Mouse (Mus musculus) midbrain, postnatal 0 days (tissue): ENCODE data around the gene Ccr4. TPM values are rescaled to one million over a fixed set of nuclear protein-coding genes. Genes with fewer than 3 reads are reported as not detected.

Source experiments
- ATAC-seq: fragments of 200-750 bp; cut with Nextera tagmentation; 2 replicates; pipeline ENCODE4 v1.8.0; 2017; ENCODE audit warnings: moderate number of reproducible peaks, mild to moderate bottlenecking, moderate TSS enrichment, moderate library complexity; ENCODE audit not compliant: low FRiP score
- DNase-seq: peaks from one replicate; pipeline ENCODE4 v3.0.0-alpha.2; 2015; ENCODE audit warnings: low spot score
- H3K27ac ChIP-seq: fragments of 300-500 bp; sonication (generic); 2 replicates; pipeline ENCODE4 v1.5.1; 2014; ENCODE audit warnings: low read depth, mild to moderate bottlenecking, low read length, mixed read lengths
- H3K27me3 ChIP-seq: fragments of 300-500 bp; sonication (generic); 2 replicates; pipeline ENCODE4 v1.6.1; 2014; ENCODE audit warnings: low read length, control low read depth, mixed read lengths; ENCODE audit not compliant: insufficient read depth
- H3K36me3 ChIP-seq: fragments of 300-500 bp; sonication (generic); 2 replicates; pipeline ENCODE4 v1.6.1; 2014; ENCODE audit warnings: low read length, control low read depth, mixed read lengths; ENCODE audit not compliant: insufficient read depth
- H3K4me1 ChIP-seq: fragments of 300-500 bp; sonication (generic); 2 replicates; pipeline ENCODE4 v1.6.1; 2014; ENCODE audit warnings: mild to moderate bottlenecking, control low read depth, antibody characterized with exemption, low read length, mixed read lengths; ENCODE audit not compliant: insufficient read depth
- H3K4me2 ChIP-seq: fragments of 300-500 bp; sonication (generic); 2 replicates; pipeline ENCODE4 v1.6.1; 2014; ENCODE audit warnings: low read depth, mild to moderate bottlenecking, low read length, mixed read lengths; ENCODE audit not compliant: poor library complexity, severe bottlenecking
- H3K4me3 ChIP-seq: fragments of 300-500 bp; sonication (generic); 2 replicates; pipeline ENCODE4 v1.5.1; 2014; ENCODE audit warnings: low read depth, mild to moderate bottlenecking, low read length, moderate library complexity
- H3K9ac ChIP-seq: fragments of 300-500 bp; sonication (generic); replicated peaks from 2 replicates; pipeline ENCODE4 v1.6.1; 2014; ENCODE audit warnings: mild to moderate bottlenecking, low read length, moderate library complexity, mixed read lengths; ENCODE audit not compliant: poor library complexity, severe bottlenecking
- H3K9me3 ChIP-seq: fragments of 300-500 bp; sonication (generic); 2 replicates; pipeline ENCODE4 v1.6.1; 2016; ENCODE audit warnings: low read length, control low read depth
- CTCF ChIP-seq: IDR thresholded peaks from 2 replicates; pipeline ENCODE4 v1.5.1; 2016; ENCODE audit warnings: antibody characterized with exemption, mild to moderate bottlenecking
- whole genome bisulfite sequencing: fragments of 180-500 bp; shearing (Covaris S2); extraction: QIAGEN DNeasy Blood & Tissue Kit; methylation state at CpG from one replicate; pipeline ENCODE4 v1.1.7; 2014; 5-methylcytosine and 5-hydroxymethylcytosine counted together
- polyA plus RNA-seq: library from polyadenylated mRNA; unstranded; fragments of >200 nt; fragmentation: Nextera tagmentation; extraction: Ambion mirVana; gene quantifications from 2 replicates; pipeline ENCODE4 v1.2.1, GENCODE M21; 2015
- total RNA-seq: library from RNA; depleted of rRNA; stranded (reverse); fragments of >200 nt; gene quantifications from 2 replicates; pipeline ENCODE4 v1.2.3, GENCODE M21; 2014

Ccr4 gene
- total and polyA plus RNA-seq, 2 experiments from 2014 or later: not detected

- no peaks in the 10 kb centered on the region for H3K9me3 ChIP-seq
- WGBS: 87% methylated on average over 4 of the region's 4 CpGs
- TF ChIP-seq CTCF: no peak
- no peaks in the 10 kb centered on the region for H3K27me3 ChIP-seq
- no peak overlapping the region for H3K27ac ChIP-seq
- DNase-seq (no peak), ATAC-seq (no peak)
- no peaks in the 10 kb centered on the region for H3K4me1 ChIP-seq
- no peak overlapping the region for H3K9ac ChIP-seq
- H3K4me3 ChIP-seq: no peak overlapping the region
- no peaks in the 10 kb centered on the region for H3K36me3 ChIP-seq
- H3K4me2 ChIP-seq: no peak overlapping the region
Observed at GRCm38 (mm10) chr9:114506564-114506963, 1.8 kb upstream of the Ccr4 start.

GRCm38 (mm10) chr9:114502711-114503427 lies 1.8 kb downstream of the Ccr4 start:
- 70% methylated on average over 15 of the region's 15 CpGs for WGBS
- Histone ChIP-seq H3K36me3 (no peaks in the 10 kb centered on the region), H3K4me3 (no peak overlapping the region), H3K9me3 (no peaks in the 10 kb centered on the region), H3K27ac (no peak overlapping the region), H3K4me1 (no peaks in the 10 kb centered on the region), H3K27me3 (no peaks in the 10 kb centered on the region), H3K4me2 (no peak overlapping the region), H3K9ac (no peak overlapping the region)
- no peak for ATAC-seq
- no peak for DNase-seq
- no peak for TF ChIP-seq CTCF

- Histone ChIP-seq H3K27me3 (no peaks in the 10 kb centered on the region), H3K36me3 (no peaks in the 10 kb centered on the region), H3K4me2 (no peak overlapping the region), H3K4me1 (no peaks in the 10 kb centered on the region), H3K9me3 (no peaks in the 10 kb centered on the region), H3K4me3 (no peak overlapping the region), H3K9ac (no peak overlapping the region), H3K27ac (no peak overlapping the region)
- no peak for ATAC-seq
- no peak for TF ChIP-seq CTCF
- DNase-seq: no peak
- WGBS: 97% methylated on average over 11 of the region's 11 CpGs
Observed at GRCm38 (mm10) chr9:114501913-114502312, 2.8 kb downstream of the Ccr4 start.

DNA sequence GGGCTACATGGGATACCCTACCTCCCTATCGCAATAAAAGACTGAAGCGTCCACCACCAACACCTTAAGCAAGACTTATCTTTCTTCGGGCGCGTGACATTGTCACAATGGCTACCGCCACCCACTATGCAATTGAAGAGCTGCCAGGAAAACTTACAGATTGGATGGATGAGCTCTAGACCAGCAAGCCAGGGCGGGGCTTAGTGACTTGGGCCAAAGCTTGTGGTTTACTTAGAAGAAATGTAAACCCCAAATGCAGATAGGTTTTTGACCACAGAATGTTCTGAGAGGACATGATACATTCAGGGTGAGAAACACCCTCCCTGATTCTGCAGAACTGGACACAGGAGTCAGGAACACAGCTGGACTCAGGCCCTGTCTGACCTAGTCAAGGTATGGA lies 3.6 kb downstream of the Ccr4 start:
- Histone ChIP-seq H3K36me3 (no peaks in the 10 kb centered on the region), H3K27me3 (no peaks in the 10 kb centered on the region), H3K27ac (no peak overlapping the region), H3K4me1 (no peaks in the 10 kb centered on the region), H3K9me3 (no peaks in the 10 kb centered on the region), H3K4me2 (no peak overlapping the region), H3K4me3 (no peak overlapping the region), H3K9ac (no peak overlapping the region)
- no peak for TF ChIP-seq CTCF
- ATAC-seq (no peak), DNase-seq (no peak)
- WGBS: 94% methylated on average over 7 of the region's 7 CpGs

DNA sequence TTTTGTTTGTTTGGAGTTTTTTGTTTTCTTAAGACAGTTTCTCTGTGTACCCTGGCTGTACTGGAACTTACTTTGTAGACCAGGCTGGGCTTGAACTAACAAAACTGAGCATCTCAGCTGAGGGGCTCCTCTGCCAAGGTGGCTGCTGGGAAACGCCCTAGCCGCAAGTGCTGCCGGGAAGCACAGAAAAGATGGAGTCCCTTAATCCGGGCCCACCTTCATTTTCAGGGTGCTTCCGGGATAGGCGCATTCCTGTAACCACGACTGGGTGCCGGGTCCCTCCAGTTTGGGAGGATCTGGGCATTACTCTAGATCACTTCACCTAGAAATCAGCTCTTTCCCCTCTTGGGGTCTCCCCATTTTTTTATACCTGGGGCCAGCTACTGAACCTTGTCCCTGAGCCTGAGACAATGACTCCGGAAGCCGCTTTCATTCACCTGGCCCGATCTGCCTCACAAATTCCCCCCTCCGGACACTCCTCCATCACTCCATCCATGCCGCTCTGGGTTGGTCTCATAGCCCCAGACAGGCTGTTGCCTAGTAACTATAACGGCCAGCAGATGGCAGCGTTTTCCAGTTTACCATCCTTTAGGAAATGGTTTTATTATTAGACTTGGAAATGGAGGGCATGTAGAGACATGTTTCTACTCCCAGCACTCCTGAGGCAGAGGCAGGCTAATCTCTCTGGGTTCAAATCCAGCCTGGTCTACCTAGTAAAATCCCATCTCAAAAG lies 4.8 kb downstream of the Ccr4 start:
- ATAC-seq: no peak

DNA sequence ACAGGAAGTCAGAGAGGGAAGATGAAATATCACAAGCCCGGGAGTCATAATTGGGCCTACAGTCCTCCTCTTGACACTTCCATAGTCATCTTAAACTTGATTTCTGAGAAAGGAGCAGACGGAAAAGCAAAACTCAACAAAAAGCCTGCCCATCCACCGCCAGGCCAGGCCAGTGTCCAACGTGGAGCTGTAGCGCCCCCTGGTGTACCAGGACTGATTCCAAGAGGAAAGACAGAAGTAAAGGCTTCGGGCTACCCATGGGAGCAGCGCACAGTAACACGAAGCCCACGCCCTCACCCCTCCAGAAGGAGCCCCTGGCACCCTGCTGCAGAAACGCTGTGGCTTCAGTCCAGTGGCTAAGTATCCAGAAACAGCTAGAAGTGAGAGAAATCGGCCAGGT lies 6.5 kb downstream of the Ccr4 start:
- Histone ChIP-seq H3K27me3 (no peaks in the 10 kb centered on the region), H3K4me3 (no peak overlapping the region), H3K4me1 (no peaks in the 10 kb centered on the region), H3K27ac (no peak overlapping the region), H3K36me3 (no peaks in the 10 kb centered on the region), H3K9ac (no peak overlapping the region), H3K9me3 (no peaks in the 10 kb centered on the region), H3K4me2 (peak overlapping the region; percentile 16; the same call in 1 of the 2 replicates)
- ATAC-seq (no peak), DNase-seq (peak; percentile 81)
- WGBS: 10% methylated on average over 11 of the region's 11 CpGs
- TF ChIP-seq CTCF: peak; percentile 86

More for the DNA sequence above, 4.8 kb downstream of the Ccr4 start:
- Histone ChIP-seq H3K9me3 (no peaks in the 10 kb centered on the region), H3K27ac (no peak overlapping the region), H3K4me3 (no peak overlapping the region), H3K4me2 (no peak overlapping the region), H3K27me3 (no peaks in the 10 kb centered on the region), H3K4me1 (no peaks in the 10 kb centered on the region), H3K36me3 (no peaks in the 10 kb centered on the region), H3K9ac (no peak overlapping the region)
- peak; percentile 69 for TF ChIP-seq CTCF
- DNase-seq: peak; percentile 73
- 19% methylated on average over 15 of the region's 15 CpGs for WGBS
